Mouse (Mus musculus) bone marrow macrophage, adult 2 months (primary cell): ENCODE data around the gene Zyg11b. TPM values are rescaled to one million over a fixed set of nuclear protein-coding genes. Genes with fewer than 3 reads are reported as not detected.

Source experiments
- H3K27ac ChIP-seq: 2 replicates; pipeline ENCODE4 v1.5.1; 2012; ENCODE audit warnings: low read depth, low read length; ENCODE audit not compliant: insufficient read depth
- H3K4me1 ChIP-seq: 2 replicates; pipeline ENCODE4 v1.6.1; 2012; ENCODE audit warnings: low read length; ENCODE audit not compliant: control insufficient read depth, insufficient read depth
- H3K4me3 ChIP-seq: 2 replicates; pipeline ENCODE4 v1.5.1; 2012; ENCODE audit warnings: mild to moderate bottlenecking, low read length, moderate library complexity; ENCODE audit not compliant: insufficient read depth
- CTCF ChIP-seq: IDR thresholded peaks from 2 replicates; pipeline ENCODE4 v1.5.1; 2012; ENCODE audit warnings: low read depth, mild to moderate bottlenecking, low read length, moderate library complexity
- POLR2A ChIP-seq: IDR thresholded peaks from 2 replicates; pipeline ENCODE4 v1.6.1; 2012; ENCODE audit warnings: mild to moderate bottlenecking, low read depth, low read length, borderline replicate concordance
- polyA plus RNA-seq: library from polyadenylated mRNA; stranded (reverse); fragments of >200 nt; gene quantifications from 2 replicates; pipeline ENCODE4 v1.2.4, GENCODE M21; 2012; ENCODE audit not compliant: missing spikeins, insufficient read depth, insufficient read length

Gene Zyg11b
- polyA plus RNA-seq, 1 experiment = 16.9 TPM

- Histone ChIP-seq H3K4me1 (no peaks in the 10 kb centered on the region), H3K27ac (no peak overlapping the region), H3K4me3 (no peak overlapping the region)
- TF ChIP-seq POLR2A (no peak), CTCF (no peak)
These were observed 104.5 kb downstream of the Zyg11b start for GRCm38 (mm10) chr4:108196277-108196855.

- no peaks in the 10 kb centered on the region for H3K4me1 ChIP-seq
- H3K4me3 ChIP-seq = no peak overlapping the region
- H3K27ac ChIP-seq = no peak overlapping the region
- TF ChIP-seq CTCF (no peak), POLR2A (no peak)
These were observed 108.0 kb downstream of the Zyg11b start for GRCm38 (mm10) chr4:108192821-108193323.

DNA sequence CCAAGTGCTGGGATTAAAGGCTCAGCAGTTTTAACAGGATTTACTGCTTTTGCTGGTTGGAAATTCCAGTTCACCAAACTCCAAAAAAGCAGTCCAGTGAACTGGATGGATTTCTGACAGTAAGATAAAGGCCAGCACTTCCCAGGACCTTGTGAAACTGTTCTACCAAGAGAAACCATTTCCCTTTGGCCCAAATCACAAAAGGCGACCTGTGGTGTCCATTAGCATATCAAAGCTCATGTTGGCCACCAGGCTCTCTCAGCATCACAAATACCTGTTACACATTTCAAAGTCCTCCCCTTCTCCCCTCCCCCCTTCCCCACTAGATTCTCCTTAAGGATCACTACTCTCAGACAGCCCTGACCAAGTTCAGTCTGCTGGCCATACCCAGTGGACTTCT, 118.6 kb downstream of the Zyg11b start:
- H3K4me3 ChIP-seq = no peak overlapping the region
- no peak for TF ChIP-seq CTCF
- no peak for TF ChIP-seq POLR2A
- H3K27ac ChIP-seq = no peak overlapping the region
- no peaks in the 10 kb centered on the region for H3K4me1 ChIP-seq

Other genes with a start within 250 kb of the Zyg11b start
- gene Podn, start 204.7 kb downstream of the Zyg11b start, polyA plus RNA-seq = not detected in 2 replicates
- 179 and 181 TPM in 2 replicates for gene Scp2, start 156.1 kb downstream of the Zyg11b start, polyA plus RNA-seq
- gene Echdc2, start 135.7 kb downstream of the Zyg11b start, polyA plus RNA-seq = not detected in 2 replicates
- not detected in 2 replicates for gene Zyg11a, start 83.0 kb downstream of the Zyg11b start, polyA plus RNA-seq
- 7.9 and 10.3 TPM in 2 replicates for gene Coa7, start 27.0 kb upstream of the Zyg11b start, polyA plus RNA-seq
- gene Shisal2a, start 82.3 kb upstream of the Zyg11b start, polyA plus RNA-seq = not detected in 2 replicates
- 0.66 TPM in 1 of 2 replicates, not detected in the other for gene Gpx7, start 105.9 kb upstream of the Zyg11b start, polyA plus RNA-seq
- gene Tut4, start 158.3 kb upstream of the Zyg11b start, polyA plus RNA-seq = 37.6 and 48.2 TPM in 2 replicates